Mouse (Mus musculus) myocyte (in vitro differentiated cells): ENCODE data around the gene Riox2. TPM values are rescaled to one million over a fixed set of nuclear protein-coding genes. Genes with fewer than 3 reads are reported as not detected.

Experiments used
- H3K27me3 ChIP-seq: one replicate; pipeline ENCODE4 v1.6.1; 2011; ENCODE audit not compliant: control insufficient read depth, insufficient read depth, insufficient read length
- H3K36me3 ChIP-seq: one replicate; pipeline ENCODE4 v1.6.1; 2011; ENCODE audit not compliant: control insufficient read depth, insufficient read depth
- H3K4me2 ChIP-seq: one replicate; pipeline ENCODE4 v1.6.1; 2011; ENCODE audit warnings: low read depth, control low read depth
- H3K4me3 ChIP-seq: one replicate; pipeline ENCODE4 v1.5.1; 2011; ENCODE audit warnings: mild to moderate bottlenecking, control low read depth, moderate library complexity
- H3K79me2 ChIP-seq: one replicate; pipeline ENCODE4 v1.6.1; 2011; ENCODE audit not compliant: control insufficient read depth, insufficient read depth
- H3ac ChIP-seq: one replicate; pipeline ENCODE4 v1.6.1; 2011; ENCODE audit not compliant: control insufficient read depth, insufficient read length
- CEBPB ChIP-seq: IDR thresholded peaks from 2 replicates; pipeline ENCODE4 v1.6.1; 2011; ENCODE audit warnings: mild to moderate bottlenecking, moderate library complexity; ENCODE audit not compliant: poor library complexity, insufficient read depth, severe bottlenecking
- E2F4 ChIP-seq: IDR thresholded peaks from one replicate; pipeline ENCODE4 v1.6.1; 2011; ENCODE audit warnings: mild to moderate bottlenecking, control low read depth, moderate library complexity; ENCODE audit not compliant: insufficient read depth
- MAX ChIP-seq: IDR thresholded peaks from one replicate; pipeline ENCODE4 v1.6.1; 2011; ENCODE audit warnings: low read depth, mild to moderate bottlenecking, control low read depth
- MYOD1 ChIP-seq, 3 experiments: IDR thresholded peaks; one replicate each; pipeline ENCODE4 v1.6.1; 2011; ENCODE audit warnings: control low read depth in 2 of 3, low read depth in 2 of 3, mild to moderate bottlenecking in 2 of 3, moderate library complexity in 1 of 3; ENCODE audit not compliant: insufficient read length in 2 of 3, control insufficient read depth in 1 of 3
- MYOG ChIP-seq, 3 experiments: IDR thresholded peaks; one replicate each; pipeline ENCODE4 v1.6.1; 2011; ENCODE audit warnings: control low read depth in 2 of 3, low read depth in 2 of 3, mild to moderate bottlenecking in 2 of 3; ENCODE audit not compliant: insufficient read length in 2 of 3, control insufficient read depth in 1 of 3, insufficient read depth in 1 of 3
- POLR2A ChIP-seq: IDR thresholded peaks from one replicate; pipeline ENCODE4 v1.6.1; 2011; ENCODE audit warnings: low read depth, mild to moderate bottlenecking, control low read depth, moderate library complexity; ENCODE audit not compliant: insufficient read length
- POLR2AphosphoS2 ChIP-seq: IDR thresholded peaks from one replicate; pipeline ENCODE4 v1.6.1; 2011; ENCODE audit warnings: low read depth, control low read depth; ENCODE audit not compliant: insufficient read length
- REST ChIP-seq: IDR thresholded peaks from one replicate; pipeline ENCODE4 v1.6.1; 2011; ENCODE audit warnings: mild to moderate bottlenecking, control low read depth, moderate library complexity; ENCODE audit not compliant: insufficient read depth, insufficient read length
- SRF ChIP-seq: IDR thresholded peaks from one replicate; pipeline ENCODE4 v1.6.1; 2011; ENCODE audit warnings: low read depth; ENCODE audit not compliant: control insufficient read depth, insufficient read length
- TCF12 ChIP-seq: IDR thresholded peaks from one replicate; pipeline ENCODE4 v1.6.1; 2011; ENCODE audit warnings: mild to moderate bottlenecking, control low read depth; ENCODE audit not compliant: poor library complexity, insufficient read depth, severe bottlenecking
- TCF3 ChIP-seq: IDR thresholded peaks from one replicate; pipeline ENCODE4 v1.6.1; 2011; ENCODE audit warnings: low read depth, control low read depth; ENCODE audit not compliant: insufficient read length
- USF1 ChIP-seq: IDR thresholded peaks from one replicate; pipeline ENCODE4 v1.6.1; 2011; ENCODE audit warnings: low read depth, mild to moderate bottlenecking, control low read depth, moderate library complexity
- polyA plus RNA-seq: library from polyadenylated mRNA; unstranded; fragments of >200 nt; fragmentation: generic; extraction: Trizol; gene quantifications from one replicate; pipeline ENCODE4 v1.2.1, GENCODE M21; 2012; ENCODE audit warnings: missing spikeins

Riox2 gene
- polyA plus RNA-seq, 1 experiment = 20.8 TPM

DNA sequence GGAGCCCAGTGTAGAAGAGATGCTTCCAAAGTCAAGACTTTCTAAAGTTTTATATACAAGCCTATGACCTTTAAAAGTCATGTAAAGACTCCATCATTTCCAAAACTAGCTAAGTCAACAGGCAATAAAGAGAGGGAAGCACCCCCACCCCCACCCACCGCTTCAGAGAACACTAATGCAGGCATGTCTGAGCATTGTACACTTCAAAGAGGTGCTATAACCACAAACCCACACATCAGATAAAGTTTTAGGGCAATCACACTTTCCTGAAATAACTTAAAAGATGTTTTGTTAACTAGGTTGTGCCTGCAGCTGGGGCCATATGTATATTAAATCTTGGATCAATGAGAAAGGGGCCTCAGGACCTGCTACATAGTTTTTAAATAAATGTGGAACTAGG, 1.7 kb upstream of the Riox2 start:
- no peak for TF ChIP-seq TCF3
- no peak for TF ChIP-seq POLR2A
- TF ChIP-seq USF1 = no peak
- no peak for TF ChIP-seq POLR2AphosphoS2
- no peak for TF ChIP-seq MYOD1 (IDR thresholded peaks at IDR 0.05; ENCODE audit: control insufficient read depth in 1 of 3, insufficient read length in 2 of 3, low read depth in 2 of 3)
- TF ChIP-seq REST = no peak
- TF ChIP-seq E2F4 = no peak
- no peak for TF ChIP-seq MYOG (IDR thresholded peaks at IDR 0.05; ENCODE audit: control insufficient read depth in 1 of 3, insufficient read depth in 1 of 3, insufficient read length in 2 of 3, low read depth in 2 of 3)
- no peak for TF ChIP-seq TCF12
- TF ChIP-seq CEBPB = no peak
- no peak for TF ChIP-seq SRF
- TF ChIP-seq MAX = no peak
- Histone ChIP-seq H3K79me2 (peaks cover 28% of the 10 kb centered on the region), H3K27me3 (no peaks in the 10 kb centered on the region), H3K4me3 (no peak overlapping the region), H3K36me3 (no peaks in the 10 kb centered on the region), H3K4me2 (no peak overlapping the region), H3ac (no peak overlapping the region)

DNA sequence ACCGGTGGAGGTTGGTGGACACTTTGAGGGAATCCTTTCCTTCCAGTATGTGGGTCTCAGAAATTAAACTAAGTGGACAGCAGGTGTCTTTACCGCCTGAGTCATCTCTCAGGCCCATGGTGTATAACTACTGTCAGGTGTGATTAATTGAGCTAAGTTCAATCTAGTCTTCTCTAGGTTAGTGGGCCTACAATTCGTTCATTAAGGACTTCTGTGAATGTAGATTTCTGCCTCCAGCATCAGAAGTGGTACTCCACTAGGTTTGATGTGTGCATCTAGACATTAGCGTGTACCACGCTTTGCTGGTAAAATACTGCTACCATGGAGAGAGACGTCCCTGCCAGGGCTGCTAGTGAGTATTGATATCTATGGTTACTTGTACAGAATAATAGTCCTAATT, 971 bp downstream of the Riox2 start:
- no peaks in the 10 kb centered on the region for H3K27me3 ChIP-seq
- peak overlapping the region; percentile 54 for H3ac ChIP-seq

DNA sequence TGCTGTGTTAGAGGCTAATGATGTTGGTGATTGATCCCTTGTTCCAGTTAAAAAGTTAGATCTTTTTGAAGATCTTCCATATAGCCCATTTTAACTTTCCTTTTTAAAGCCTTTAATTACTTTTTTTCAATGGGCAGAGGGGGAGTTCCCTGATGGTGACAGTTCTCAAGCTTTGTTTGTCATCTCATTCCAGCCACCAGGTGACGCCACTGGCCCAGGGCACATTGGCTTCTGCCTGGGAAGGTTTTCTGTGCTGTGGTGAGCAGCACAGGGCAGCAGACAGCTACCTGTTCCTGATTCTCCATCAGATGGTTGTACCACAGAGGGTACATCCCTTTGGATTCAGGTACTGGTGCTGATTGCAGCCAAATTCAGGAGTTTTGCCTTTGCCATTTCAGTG, 3.2 kb downstream of the Riox2 start:
- Histone ChIP-seq H3K79me2 (peaks cover 36% of the 10 kb centered on the region), H3K36me3 (peaks cover 26% of the 10 kb centered on the region), H3K4me3 (no peak overlapping the region), H3K4me2 (no peak overlapping the region), H3K27me3 (no peaks in the 10 kb centered on the region), H3ac (no peak overlapping the region)
- TF ChIP-seq USF1 (no peak), CEBPB (no peak), MAX (no peak), REST (no peak), TCF3 (no peak), MYOG (IDR thresholded peaks at IDR 0.05; ENCODE audit: control insufficient read depth in 1 of 3, insufficient read depth in 1 of 3, insufficient read length in 2 of 3, low read depth in 2 of 3) (no peak), SRF (no peak), POLR2AphosphoS2 (no peak), POLR2A (no peak), E2F4 (no peak), MYOD1 (IDR thresholded peaks at IDR 0.05; ENCODE audit: control insufficient read depth in 1 of 3, insufficient read length in 2 of 3, low read depth in 2 of 3) (no peak), TCF12 (no peak)

More for the DNA sequence above, 971 bp downstream of the Riox2 start:
- H3K4me2 ChIP-seq = peak overlapping the region; percentile 69
- peaks cover 19% of the 10 kb centered on the region for H3K36me3 ChIP-seq
- TF ChIP-seq POLR2AphosphoS2 (no peak), MAX (no peak), MYOD1 (IDR thresholded peaks at IDR 0.05; ENCODE audit: control insufficient read depth in 1 of 3, insufficient read length in 2 of 3, low read depth in 2 of 3) (no peak), TCF12 (no peak), SRF (no peak), E2F4 (no peak), POLR2A (no peak), TCF3 (no peak), MYOG (IDR thresholded peaks at IDR 0.05; ENCODE audit: control insufficient read depth in 1 of 3, insufficient read depth in 1 of 3, insufficient read length in 2 of 3, low read depth in 2 of 3) (no peak), USF1 (no peak), REST (no peak), CEBPB (no peak)
- H3K79me2 ChIP-seq = peaks cover 36% of the 10 kb centered on the region
- H3K4me3 ChIP-seq = peak overlapping the region; percentile 58

DNA sequence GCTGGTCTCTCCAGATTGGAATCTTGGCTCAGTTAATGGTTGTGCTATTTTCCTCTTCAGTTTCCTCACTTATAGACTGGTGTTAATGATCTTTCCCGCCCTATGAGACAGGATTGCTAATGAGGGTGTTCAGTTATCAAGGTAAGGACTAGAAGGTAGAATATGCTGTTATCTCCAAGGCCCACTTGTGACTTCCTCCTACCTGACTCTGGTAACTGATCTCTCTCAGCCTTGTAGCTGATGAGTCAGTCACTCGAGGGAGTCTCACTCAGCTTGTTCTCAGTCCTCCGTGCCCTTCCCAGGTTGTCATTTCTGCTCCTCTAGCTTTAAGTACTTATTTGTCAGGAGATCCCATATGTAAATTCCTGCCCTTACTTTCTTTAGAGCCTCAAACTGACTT, 6.4 kb downstream of the Riox2 start:
- Histone ChIP-seq H3K36me3 (peaks cover 37% of the 10 kb centered on the region), H3K79me2 (peaks cover 25% of the 10 kb centered on the region), H3K27me3 (no peaks in the 10 kb centered on the region), H3K4me3 (no peak overlapping the region), H3K4me2 (no peak overlapping the region), H3ac (no peak overlapping the region)
- TF ChIP-seq TCF12 (no peak), REST (no peak), MYOG (IDR thresholded peaks at IDR 0.05; ENCODE audit: control insufficient read depth in 1 of 3, insufficient read depth in 1 of 3, insufficient read length in 2 of 3, low read depth in 2 of 3) (no peak), MAX (no peak), SRF (no peak), E2F4 (no peak), CEBPB (no peak), USF1 (no peak), POLR2AphosphoS2 (no peak), TCF3 (no peak), POLR2A (no peak), MYOD1 (IDR thresholded peaks at IDR 0.05; ENCODE audit: control insufficient read depth in 1 of 3, insufficient read length in 2 of 3, low read depth in 2 of 3) (no peak)

DNA sequence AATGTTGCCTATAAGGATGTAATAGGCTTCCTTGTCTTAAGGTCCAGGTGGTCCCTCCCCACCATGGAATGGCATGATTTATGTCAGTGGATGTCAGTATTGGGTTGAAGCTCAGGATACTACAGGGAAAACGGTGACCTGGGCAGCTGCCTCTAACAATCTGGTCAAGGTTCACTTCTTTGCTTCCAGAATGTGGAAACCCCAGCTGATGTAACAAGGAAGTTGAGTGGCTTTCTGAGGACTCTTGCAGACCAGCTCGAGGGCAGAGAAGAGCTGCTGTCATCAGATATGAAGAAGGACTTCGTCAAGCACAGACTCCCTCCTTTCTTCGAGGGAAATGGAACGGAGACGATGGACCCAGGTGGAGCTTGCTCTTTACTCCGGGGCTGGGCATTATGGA, 15.7 kb downstream of the Riox2 start:
- Histone ChIP-seq H3ac (no peak overlapping the region), H3K36me3 (peaks cover 45% of the 10 kb centered on the region), H3K27me3 (no peaks in the 10 kb centered on the region), H3K79me2 (no peaks in the 10 kb centered on the region), H3K4me2 (no peak overlapping the region), H3K4me3 (no peak overlapping the region)
- TF ChIP-seq TCF12 = no peak
- TF ChIP-seq CEBPB = no peak
- TF ChIP-seq REST = no peak
- TF ChIP-seq USF1 = no peak
- TF ChIP-seq TCF3 = no peak
- TF ChIP-seq POLR2A = no peak
- no peak for TF ChIP-seq MYOG (IDR thresholded peaks at IDR 0.05; ENCODE audit: control insufficient read depth in 1 of 3, insufficient read depth in 1 of 3, insufficient read length in 2 of 3, low read depth in 2 of 3)
- no peak for TF ChIP-seq MAX
- TF ChIP-seq MYOD1 (IDR thresholded peaks at IDR 0.05; ENCODE audit: control insufficient read depth in 1 of 3, insufficient read length in 2 of 3, low read depth in 2 of 3) = no peak
- TF ChIP-seq POLR2AphosphoS2 = no peak
- no peak for TF ChIP-seq E2F4
